Mouse (Mus musculus): ENCODE measurements around the gene Fance. TPM values are rescaled to one million over a fixed set of nuclear protein-coding genes. Genes with fewer than 3 reads are reported as not detected.
A peak's percentile ranks its signal among the peaks of the same experiment; 100 is the strongest.

Fance gene
- polyA plus RNA-seq, 1 experiment from 2014 or later: 29.9 TPM

DNA sequence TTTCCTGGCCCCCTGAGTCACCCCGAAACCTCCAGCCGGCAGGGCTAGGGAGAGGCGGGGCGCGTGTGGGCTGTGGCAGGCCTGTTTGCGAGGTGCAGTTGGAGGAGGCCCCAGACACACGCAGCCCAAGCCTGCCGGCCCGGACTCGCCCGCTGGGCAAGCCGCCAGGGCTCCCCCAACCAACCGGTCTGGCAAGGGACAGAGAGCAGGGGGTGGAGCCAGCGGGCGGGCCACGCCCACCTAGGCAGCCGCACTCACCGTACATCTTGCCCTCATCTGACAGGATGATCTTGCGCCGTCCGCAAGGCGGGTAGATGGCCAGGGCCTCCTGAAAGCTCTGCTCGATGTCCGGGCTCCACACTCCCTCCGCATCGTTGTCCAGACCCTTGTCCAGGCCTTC is 27.8 kb downstream of the Fance start:
- peaks cover 31% of the 10 kb centered on the region for H3K36me3 ChIP-seq (ENCODE audit: control insufficient read depth, insufficient read depth, low read length)
- peak overlapping the region; percentile 10 for H3K4me3 ChIP-seq (ENCODE audit: low read depth, low read length)
- peak overlapping the region; percentile 43 for H3K4me2 ChIP-seq (replicated peaks; ENCODE audit: low read depth, low read length)
- peak overlapping the region; percentile 15; the same call in 1 of the 2 replicates for H3K9ac ChIP-seq (replicated peaks; ENCODE audit: low read depth, low read length)
- H3K9me3 ChIP-seq (ENCODE audit: control insufficient read depth, low read depth, low read length): no peaks in the 10 kb centered on the region
- 7% methylated on average over 26 of the region's 26 CpGs for WGBS
- H3K27ac ChIP-seq (ENCODE audit: low read length): peak overlapping the region; percentile 74
- no peaks in the 10 kb centered on the region for H3K27me3 ChIP-seq (ENCODE audit: control insufficient read depth, insufficient read depth, low read length)
- peak; percentile 80 for ATAC-seq (ENCODE audit: insufficient number of reproducible peaks, insufficient read depth, low FRiP score, low read depth)
- peaks cover 60% of the 10 kb centered on the region for H3K4me1 ChIP-seq (ENCODE audit: control insufficient read depth, insufficient read depth, low read length)

DNA sequence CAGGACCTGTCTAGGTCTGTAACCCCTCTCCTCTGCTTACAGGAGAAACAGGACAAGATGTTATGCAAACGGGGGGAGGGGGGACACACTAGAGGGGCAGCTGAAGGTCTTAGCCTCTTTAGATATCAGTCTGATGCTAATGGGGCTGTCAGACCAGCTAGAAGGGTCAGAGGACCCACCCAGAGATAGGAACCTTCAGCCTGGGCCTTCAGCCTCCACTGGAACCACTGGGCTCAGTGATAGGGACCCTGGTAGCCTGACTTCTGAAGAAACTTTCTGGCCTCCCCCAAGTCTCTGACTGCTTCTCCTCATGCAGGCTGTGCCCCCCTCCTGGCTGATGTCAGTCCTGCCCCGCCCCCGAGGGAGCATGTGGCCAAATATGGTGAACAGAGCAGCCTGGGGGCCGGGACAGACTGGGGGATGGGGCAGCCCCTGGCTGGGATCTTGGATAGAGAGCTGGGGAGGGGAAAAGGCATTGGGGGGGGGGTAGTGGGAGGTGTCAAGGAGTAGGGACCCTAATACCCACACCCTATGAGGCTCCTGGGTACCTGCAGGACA is 30.8 kb downstream of the Fance start:
- Histone ChIP-seq H3K9me3 (ENCODE audit: control insufficient read depth, low read depth, low read length) (no peaks in the 10 kb centered on the region), H3K9ac (replicated peaks; ENCODE audit: low read depth, low read length) (0 out of 2 replicates have a peak overlapping the region, but pooled peaks have one; percentile 8), H3K4me2 (replicated peaks; ENCODE audit: low read depth, low read length) (peak overlapping the region; percentile 20; the same call in 1 of the 2 replicates), H3K36me3 (ENCODE audit: control insufficient read depth, insufficient read depth, low read length) (peaks cover 18% of the 10 kb centered on the region), H3K27ac (ENCODE audit: low read length) (peak overlapping the region; percentile 99), H3K4me1 (ENCODE audit: control insufficient read depth, insufficient read depth, low read length) (peaks cover 90% of the 10 kb centered on the region), H3K4me3 (ENCODE audit: low read depth, low read length) (no peak overlapping the region), H3K27me3 (ENCODE audit: control insufficient read depth, insufficient read depth, low read length) (no peaks in the 10 kb centered on the region)
- 18% methylated on average over 4 of the region's 4 CpGs for WGBS
- 0 out of 2 replicates have a peak, but pooled peaks have one; percentile 16 for ATAC-seq (ENCODE audit: insufficient number of reproducible peaks, insufficient read depth, low FRiP score, low read depth)

DNA sequence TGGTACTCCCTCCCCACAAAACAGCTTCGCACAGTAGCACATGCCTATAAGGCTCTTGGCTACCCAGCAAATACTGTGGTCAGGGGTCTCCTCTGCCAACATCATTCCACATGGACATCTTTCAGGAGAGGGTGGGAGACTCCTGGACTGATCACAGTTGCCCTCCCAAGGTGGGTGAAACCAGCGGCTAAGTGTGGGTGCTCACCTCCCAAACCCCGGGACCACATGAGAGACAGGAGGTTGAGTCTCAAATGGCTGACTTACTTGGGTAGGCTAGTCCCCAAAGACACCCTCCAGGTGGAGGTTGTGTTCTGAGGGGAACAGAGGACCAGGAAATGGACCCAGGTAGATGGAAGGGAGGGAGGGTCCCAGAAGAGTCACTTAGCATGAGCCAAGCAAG is 31.4 kb downstream of the Fance start:
- ATAC-seq (ENCODE audit: insufficient number of reproducible peaks, insufficient read depth, low FRiP score, low read depth): no peak
- Histone ChIP-seq H3K36me3 (ENCODE audit: control insufficient read depth, insufficient read depth, low read length) (peaks cover 13% of the 10 kb centered on the region; the same call in 1 of the 2 replicates), H3K27me3 (ENCODE audit: control insufficient read depth, insufficient read depth, low read length) (no peaks in the 10 kb centered on the region), H3K27ac (ENCODE audit: low read length) (peak overlapping the region; percentile 99), H3K4me1 (ENCODE audit: control insufficient read depth, insufficient read depth, low read length) (peaks cover 91% of the 10 kb centered on the region), H3K9ac (replicated peaks; ENCODE audit: low read depth, low read length) (0 out of 2 replicates have a peak overlapping the region, but pooled peaks have one; percentile 38), H3K9me3 (ENCODE audit: control insufficient read depth, low read depth, low read length) (no peaks in the 10 kb centered on the region), H3K4me3 (ENCODE audit: low read depth, low read length) (no peak overlapping the region), H3K4me2 (replicated peaks; ENCODE audit: low read depth, low read length) (peak overlapping the region; percentile 55)
- WGBS: 45% methylated on average over 3 of the region's 3 CpGs

DNA sequence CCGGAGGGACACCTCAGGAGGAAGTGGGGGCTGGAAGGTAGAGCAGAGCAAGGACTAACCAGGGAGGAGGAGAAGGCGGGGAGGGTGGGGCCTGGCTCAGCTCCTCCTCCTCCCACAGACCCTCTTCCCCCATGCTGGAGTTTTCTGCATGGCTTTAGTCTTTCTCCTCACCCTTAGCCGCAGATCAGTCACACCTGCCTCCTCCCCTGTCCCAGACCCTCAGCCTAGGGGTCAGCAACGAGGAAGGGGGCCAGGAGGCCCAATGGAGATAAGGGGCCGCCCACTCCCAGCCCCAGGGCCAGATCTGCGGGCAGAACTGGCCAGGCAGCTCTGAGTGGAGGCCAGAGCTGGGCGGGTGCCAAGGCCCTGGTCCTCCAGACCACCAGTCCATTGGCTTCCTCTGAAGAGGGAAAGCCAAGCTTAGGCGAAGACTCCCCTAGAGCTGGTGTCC is 32.0 kb downstream of the Fance start:
- H3K27me3 ChIP-seq (ENCODE audit: control insufficient read depth, insufficient read depth, low read length): no peaks in the 10 kb centered on the region
- peaks cover 7% of the 10 kb centered on the region; the same call in 1 of the 2 replicates for H3K36me3 ChIP-seq (ENCODE audit: control insufficient read depth, insufficient read depth, low read length)
- H3K9me3 ChIP-seq (ENCODE audit: control insufficient read depth, low read depth, low read length): no peaks in the 10 kb centered on the region
- H3K9ac ChIP-seq (replicated peaks; ENCODE audit: low read depth, low read length): peak overlapping the region; percentile 38
- 0 out of 2 replicates have a peak, but pooled peaks have one; percentile 10 for ATAC-seq (ENCODE audit: insufficient number of reproducible peaks, insufficient read depth, low FRiP score, low read depth)
- peaks cover 86% of the 10 kb centered on the region for H3K4me1 ChIP-seq (ENCODE audit: control insufficient read depth, insufficient read depth, low read length)
- H3K4me2 ChIP-seq (replicated peaks; ENCODE audit: low read depth, low read length): peak overlapping the region; percentile 55
- WGBS: 4% methylated on average over 8 of the region's 8 CpGs
- H3K4me3 ChIP-seq (ENCODE audit: low read depth, low read length): peak overlapping the region; percentile 21
- peak overlapping the region; percentile 99 for H3K27ac ChIP-seq (ENCODE audit: low read length)

DNA sequence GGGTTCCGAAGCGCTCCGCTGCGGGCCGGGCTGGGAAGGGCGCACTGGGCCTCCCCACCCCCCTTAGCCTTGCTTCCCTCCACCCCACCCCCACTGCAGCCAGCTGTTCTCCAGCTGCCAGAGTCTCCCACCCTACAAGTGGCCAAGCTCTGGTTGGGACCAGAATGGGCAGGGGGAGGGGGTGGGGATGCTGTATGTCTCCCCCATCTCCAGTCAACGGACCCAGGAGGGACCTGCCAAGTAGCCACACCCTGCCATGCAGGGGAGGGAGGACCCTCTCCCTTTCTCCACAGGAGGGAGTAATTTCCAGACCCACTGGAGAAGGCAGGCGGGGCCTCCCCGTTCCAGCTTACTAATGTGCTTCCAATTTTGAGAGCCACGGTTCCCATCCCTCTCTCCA is 32.6 kb downstream of the Fance start:
- peak; percentile 5; the same call in 1 of the 2 replicates for ATAC-seq (ENCODE audit: insufficient number of reproducible peaks, insufficient read depth, low FRiP score, low read depth)
- Histone ChIP-seq H3K27me3 (ENCODE audit: control insufficient read depth, insufficient read depth, low read length) (no peaks in the 10 kb centered on the region), H3K36me3 (ENCODE audit: control insufficient read depth, insufficient read depth, low read length) (peaks cover 7% of the 10 kb centered on the region; the same call in 1 of the 2 replicates), H3K4me1 (ENCODE audit: control insufficient read depth, insufficient read depth, low read length) (peaks cover 80% of the 10 kb centered on the region), H3K9ac (replicated peaks; ENCODE audit: low read depth, low read length) (peak overlapping the region; percentile 38), H3K9me3 (ENCODE audit: control insufficient read depth, low read depth, low read length) (no peaks in the 10 kb centered on the region), H3K4me2 (replicated peaks; ENCODE audit: low read depth, low read length) (peak overlapping the region; percentile 55), H3K4me3 (ENCODE audit: low read depth, low read length) (peak overlapping the region; percentile 21; the same call in 1 of the 2 replicates), H3K27ac (ENCODE audit: low read length) (peak overlapping the region; percentile 99)
- 5% methylated on average over 10 of the region's 10 CpGs for WGBS

DNA sequence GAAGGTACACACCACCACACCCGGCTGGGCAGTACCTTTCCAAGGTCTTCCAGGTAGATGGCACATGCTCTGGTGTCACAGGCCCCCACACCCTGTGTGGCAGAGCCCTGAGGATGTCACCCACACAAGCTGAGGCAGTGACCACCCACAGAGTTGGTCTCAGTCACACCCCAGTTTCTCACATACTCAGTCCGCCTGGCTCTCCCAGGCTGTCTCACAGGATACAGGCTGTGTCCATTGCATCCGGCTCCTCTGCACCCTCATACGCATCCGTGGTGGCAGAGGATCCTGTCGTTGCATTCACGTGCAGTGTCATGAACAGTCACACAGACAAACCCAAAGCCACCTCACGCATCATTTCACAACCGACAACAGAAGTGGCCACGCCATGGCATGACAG is 34.0 kb downstream of the Fance start:
- Histone ChIP-seq H3K4me2 (replicated peaks; ENCODE audit: low read depth, low read length) (peak overlapping the region; percentile 76; the same call in 1 of the 2 replicates), H3K4me1 (ENCODE audit: control insufficient read depth, insufficient read depth, low read length) (peaks cover 78% of the 10 kb centered on the region), H3K27ac (ENCODE audit: low read length) (0 out of 2 replicates have a peak overlapping the region, but pooled peaks have one; percentile 10), H3K36me3 (ENCODE audit: control insufficient read depth, insufficient read depth, low read length) (peaks cover 7% of the 10 kb centered on the region; the same call in 1 of the 2 replicates), H3K9ac (replicated peaks; ENCODE audit: low read depth, low read length) (no peak overlapping the region), H3K4me3 (ENCODE audit: low read depth, low read length) (no peak overlapping the region), H3K9me3 (ENCODE audit: control insufficient read depth, low read depth, low read length) (no peaks in the 10 kb centered on the region), H3K27me3 (ENCODE audit: control insufficient read depth, insufficient read depth, low read length) (no peaks in the 10 kb centered on the region)
- 80% methylated on average over 10 of the region's 10 CpGs for WGBS
- ATAC-seq (ENCODE audit: insufficient number of reproducible peaks, insufficient read depth, low FRiP score, low read depth): no peak

DNA sequence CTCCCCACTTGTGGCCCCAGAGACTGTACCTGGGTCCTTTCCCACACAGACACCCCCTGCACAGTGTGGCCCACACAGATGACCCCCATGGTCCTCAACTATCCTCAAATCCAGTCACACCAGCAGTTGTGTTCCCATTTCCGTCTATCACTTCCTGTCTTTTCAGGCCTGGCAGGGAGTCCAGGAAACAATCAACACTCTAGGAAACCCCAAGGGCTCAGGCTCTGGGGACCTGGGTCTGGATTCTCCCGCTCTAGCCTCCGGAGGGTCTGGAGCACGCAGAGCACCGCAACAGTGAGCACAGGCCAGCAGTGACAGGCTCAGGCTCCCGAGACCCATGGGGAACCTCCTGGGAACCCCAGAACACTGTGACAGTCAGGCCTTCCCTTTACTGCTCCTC is 34.9 kb downstream of the Fance start:
- H3K4me3 ChIP-seq (ENCODE audit: low read depth, low read length): peak overlapping the region; percentile 94
- 60% methylated on average over 6 of the region's 6 CpGs for WGBS
- peak overlapping the region; percentile 97; the same call in 1 of the 2 replicates for H3K9ac ChIP-seq (replicated peaks; ENCODE audit: low read depth, low read length)
- peak overlapping the region; percentile 55; the same call in 1 of the 2 replicates for H3K27ac ChIP-seq (ENCODE audit: low read length)
- peaks cover 72% of the 10 kb centered on the region for H3K4me1 ChIP-seq (ENCODE audit: control insufficient read depth, insufficient read depth, low read length)
- ATAC-seq (ENCODE audit: insufficient number of reproducible peaks, insufficient read depth, low FRiP score, low read depth): no peak
- H3K4me2 ChIP-seq (replicated peaks; ENCODE audit: low read depth, low read length): peak overlapping the region; percentile 76
- H3K36me3 ChIP-seq (ENCODE audit: control insufficient read depth, insufficient read depth, low read length): peaks cover 7% of the 10 kb centered on the region; the same call in 1 of the 2 replicates
- H3K27me3 ChIP-seq (ENCODE audit: control insufficient read depth, insufficient read depth, low read length): no peaks in the 10 kb centered on the region
- H3K9me3 ChIP-seq (ENCODE audit: control insufficient read depth, low read depth, low read length): no peaks in the 10 kb centered on the region

DNA sequence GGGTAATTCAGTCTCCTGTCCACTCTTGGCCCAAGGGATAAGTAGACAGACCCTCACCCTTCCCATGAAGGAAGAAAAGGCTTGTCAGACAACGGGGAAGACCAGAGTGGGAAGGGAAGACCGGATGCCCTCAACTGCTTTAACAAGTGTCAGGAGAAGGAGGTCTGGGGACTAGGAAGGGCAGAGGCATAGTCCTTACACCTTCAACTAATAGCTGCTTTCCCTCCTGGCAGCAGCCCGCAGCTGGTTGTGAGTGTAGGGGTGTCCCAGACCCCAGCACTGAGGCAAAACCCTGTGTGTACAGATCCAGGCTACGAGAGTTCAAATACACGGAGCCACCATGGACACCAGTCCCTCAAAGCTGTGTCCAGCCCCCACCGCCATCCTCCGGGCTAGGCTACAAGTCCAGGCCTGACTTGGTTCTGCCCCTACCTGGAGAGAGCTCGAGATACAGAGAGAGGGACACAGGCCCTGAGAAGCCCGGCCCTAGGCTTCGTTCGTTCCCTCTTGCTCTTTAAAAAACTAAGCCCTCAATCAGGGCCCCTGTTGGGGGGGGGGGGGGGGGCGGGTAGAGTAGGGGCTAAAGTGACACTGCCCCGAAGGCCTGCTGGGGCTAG is 36.1 kb downstream of the Fance start:
- Histone ChIP-seq H3K4me3 (ENCODE audit: low read depth, low read length) (peak overlapping the region; percentile 94), H3K9ac (replicated peaks; ENCODE audit: low read depth, low read length) (peak overlapping the region; percentile 97), H3K4me1 (ENCODE audit: control insufficient read depth, insufficient read depth, low read length) (peaks cover 60% of the 10 kb centered on the region), H3K36me3 (ENCODE audit: control insufficient read depth, insufficient read depth, low read length) (peaks cover 7% of the 10 kb centered on the region; the same call in 1 of the 2 replicates), H3K4me2 (replicated peaks; ENCODE audit: low read depth, low read length) (peak overlapping the region; percentile 76), H3K9me3 (ENCODE audit: control insufficient read depth, low read depth, low read length) (no peaks in the 10 kb centered on the region), H3K27ac (ENCODE audit: low read length) (peak overlapping the region; percentile 100), H3K27me3 (ENCODE audit: control insufficient read depth, insufficient read depth, low read length) (no peaks in the 10 kb centered on the region)
- WGBS: 8% methylated on average over 13 of the region's 13 CpGs
- ATAC-seq (ENCODE audit: insufficient number of reproducible peaks, insufficient read depth, low FRiP score, low read depth): no peak

Measured in stomach, embryonic 14.5 days (tissue).